Mouse (Mus musculus): ENCODE measurements at regions not wholly inside any gene's neighbourhood (a gene's known extent, or its start where the extent isn't known, plus 50 kb on each side); places are given as distances from the start of the nearest gene placed in this dataset.

GRCm38 (mm10) chr13:29019839-29020238, 66.3 kb upstream of the Sox4 start:
- no peak for DNase-seq

- DNase-seq = peak; percentile 69
These were observed 62.7 kb upstream of the Sox4 start for GRCm38 (mm10) chr13:29016145-29016651.

DNA sequence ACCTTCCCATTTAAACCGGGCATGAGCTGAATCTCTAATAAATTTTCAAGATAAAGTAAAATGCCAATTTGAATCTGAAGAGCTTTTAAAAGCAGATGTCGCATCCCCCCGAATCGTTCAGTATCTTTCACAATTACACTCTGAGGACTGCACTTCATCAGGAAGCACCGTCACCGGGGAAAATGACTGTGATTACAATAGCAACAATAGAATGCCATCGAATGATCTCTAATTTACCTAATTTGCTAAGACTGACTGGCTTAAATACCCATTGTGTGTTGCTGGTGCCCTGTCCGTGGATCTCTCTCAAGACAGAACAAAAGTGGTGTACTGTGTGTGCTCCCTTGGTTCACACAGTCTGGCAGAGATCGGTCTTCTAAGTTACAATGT, 62.1 kb upstream of the Sox4 start:
- no peak for DNase-seq

- no peak for DNase-seq
These were observed 61.5 kb upstream of the Sox4 start for GRCm38 (mm10) chr13:29014827-29015604.

DNA sequence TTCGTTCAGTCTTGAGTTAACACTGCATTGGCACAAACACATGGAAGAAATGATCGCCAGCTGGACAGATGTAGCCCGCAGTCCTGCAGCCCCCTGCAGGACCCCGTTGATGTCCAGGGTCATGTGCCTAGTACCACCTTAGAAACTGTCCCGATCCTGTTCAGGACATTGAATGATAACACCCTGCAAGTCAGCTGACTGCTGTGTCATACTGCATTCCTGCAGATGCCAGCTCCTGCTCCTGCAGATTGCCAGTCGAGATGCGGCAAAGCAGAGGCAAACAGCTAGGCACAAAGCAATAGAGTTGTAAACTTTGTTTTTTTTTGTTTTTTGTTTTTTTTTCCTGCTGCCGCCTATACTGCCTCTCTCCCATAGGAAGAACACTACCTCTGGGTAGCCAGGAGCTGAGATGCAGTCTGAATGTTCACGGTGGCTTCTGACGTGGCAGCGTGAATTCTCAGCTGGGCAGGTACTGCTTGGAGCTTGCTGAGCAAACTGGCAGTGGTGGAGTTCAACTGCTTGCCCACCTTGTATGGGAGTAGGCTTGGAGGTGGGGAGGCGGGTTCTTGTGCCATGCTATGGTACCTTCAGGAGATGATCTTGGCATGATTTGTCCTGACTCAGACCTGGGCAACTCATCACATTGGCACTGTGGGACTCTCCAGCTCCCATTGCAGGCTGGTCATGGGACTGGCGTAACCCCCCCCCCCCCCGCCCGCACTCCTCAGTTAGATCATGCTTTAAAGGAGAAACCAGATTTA, 60.7 kb upstream of the Sox4 start:
- DNase-seq = peak; percentile 18

DNA sequence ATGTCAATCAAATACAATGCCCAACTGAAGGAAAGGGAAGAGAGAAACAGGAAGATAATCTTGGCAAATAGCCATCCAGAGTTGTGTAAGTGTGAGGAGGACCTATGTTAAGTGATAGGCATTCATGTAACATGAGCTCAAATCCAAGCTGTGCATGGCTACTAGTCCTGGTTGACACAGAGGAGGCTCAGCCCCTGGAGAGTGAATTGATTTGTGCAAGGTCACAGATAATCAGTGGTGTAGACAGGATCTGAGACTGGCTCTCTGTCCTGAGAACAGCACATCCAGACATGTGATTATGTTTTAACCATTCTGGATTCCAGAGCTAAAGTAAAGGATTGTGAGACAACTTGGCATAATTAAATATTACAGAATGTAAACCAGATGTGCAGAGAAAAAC, 53.0 kb upstream of the Sox4 start:
- DNase-seq = no peak

Measured in right cerebral cortex, postnatal 14 days (tissue).